Mouse (Mus musculus): ENCODE results near the gene Hspb2. TPM values are rescaled to one million over a fixed set of nuclear protein-coding genes. Genes with fewer than 3 reads are reported as not detected.

The Hspb2 gene
- total RNA-seq (2012; rRNA removed) (not detected in 2 replicates), polyA plus RNA-seq (2012; ENCODE audit: insufficient read depth in 1 of 2, insufficient read length in 2 of 2, low read depth in 1 of 2, low replicate concordance in 2 of 2, missing spikeins in 1 of 2) (not detected)

DNA sequence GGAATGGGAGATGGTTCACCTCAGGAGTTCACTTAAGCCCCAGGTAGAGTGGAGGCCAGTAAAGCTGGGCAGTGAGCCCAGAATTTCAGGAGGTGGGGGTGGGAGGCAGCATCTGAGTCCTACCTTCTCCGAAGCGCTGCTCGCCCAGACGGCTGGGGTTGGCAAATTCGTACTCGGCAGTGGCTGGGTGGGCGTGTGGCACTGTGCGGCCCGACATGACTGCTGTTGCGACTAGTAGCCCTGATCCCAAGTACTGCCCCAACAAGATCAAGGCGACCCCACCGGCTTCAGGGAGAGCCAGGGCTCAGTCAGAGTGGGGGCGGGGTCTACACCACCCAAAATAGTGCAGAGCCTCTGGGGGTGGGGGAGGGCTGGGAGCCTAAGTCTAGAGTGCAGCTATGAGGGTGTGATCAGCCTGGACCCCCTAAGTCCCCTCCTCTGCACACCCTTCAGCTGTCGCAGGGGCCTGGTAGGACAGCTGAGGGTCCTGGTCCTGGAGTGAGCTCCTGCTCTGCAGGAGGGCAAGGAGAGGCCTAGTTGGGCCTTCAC lies at the start of gene Hspb2:
Hspb2 (minus strand) TSS at position 301 of the 549 bp plus-strand sequence.
- DNase-seq (ENCODE audit: low read depth, low spot score): no peak
- no peaks in the 10 kb centered on the region for H3K9me3 ChIP-seq (replicated peaks; ENCODE audit: insufficient read depth, low read length)
- peaks cover 3 to 8% of the 10 kb centered on the region in 2 experiments for H3K27me3 ChIP-seq (ENCODE audit: control insufficient read depth in 1 of 2, insufficient read depth in 2 of 2, low read length in 2 of 2)
- no peak within 1 kb of the TSS for H3K4me3 ChIP-seq (ENCODE audit: control insufficient read depth in 1 of 2, insufficient read depth in 1 of 2, low read depth in 2 of 2, low read length in 2 of 2)
- no peak within 1 kb of the TSS for H3K9ac ChIP-seq (ENCODE audit: control insufficient read depth, low read depth, low read length, poor library complexity, severe bottlenecking)
- no peaks in the 10 kb centered on the region for H3K4me1 ChIP-seq (ENCODE audit: control insufficient read depth in 1 of 2, insufficient read depth in 2 of 2, low read length in 2 of 2)
- H3K27ac ChIP-seq (ENCODE audit: control insufficient read depth, low read depth, low read length): no peak within 1 kb of the TSS
- H3K79me2 ChIP-seq (ENCODE audit: control insufficient read depth, insufficient read depth, low read length, poor library complexity): no peaks in the 10 kb centered on the region
- no peak for TF ChIP-seq NELFE (IDR thresholded peaks at IDR 0.05; ENCODE audit: low read depth, low read length)
- TF ChIP-seq USF1 (IDR thresholded peaks at IDR 0.05; ENCODE audit: low read depth, low read length): no peak
- H3K36me3 ChIP-seq (ENCODE audit: control insufficient read depth in 1 of 2, insufficient read depth in 2 of 2, low read length in 2 of 2): no peaks in the 10 kb centered on the region

DNA sequence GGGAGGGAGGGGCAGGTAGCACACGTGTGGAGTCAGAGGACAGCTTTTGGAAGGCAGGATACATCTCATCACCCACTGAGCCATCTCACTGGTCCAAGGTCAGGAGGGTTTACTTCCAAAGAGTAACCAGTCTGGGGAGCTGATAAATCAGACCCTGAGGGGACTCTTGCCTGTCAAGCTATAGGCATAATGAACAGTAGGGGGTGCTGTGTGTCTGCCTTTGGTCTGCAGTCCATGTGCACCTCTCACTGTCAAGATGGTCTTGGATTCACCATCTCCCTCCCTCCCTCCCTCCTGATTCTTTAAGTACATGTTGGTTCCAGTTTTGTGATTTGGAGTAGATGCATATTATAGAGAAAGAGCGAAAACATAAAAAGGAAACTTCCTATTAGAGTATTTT lies 48.8 kb upstream of the Hspb2 start:
- H3K9ac ChIP-seq (ENCODE audit: control insufficient read depth, low read depth, low read length, poor library complexity, severe bottlenecking): no peak overlapping the region
- H3K9me3 ChIP-seq (replicated peaks; ENCODE audit: insufficient read depth, low read length): no peaks in the 10 kb centered on the region
- H3K4me1 ChIP-seq (ENCODE audit: control insufficient read depth in 1 of 2, insufficient read depth in 2 of 2, low read length in 2 of 2): no peaks in the 10 kb centered on the region
- peak; percentile 74 for DNase-seq (ENCODE audit: low read depth, low spot score)
- no peaks in the 10 kb centered on the region for H3K27me3 ChIP-seq (ENCODE audit: control insufficient read depth in 1 of 2, insufficient read depth in 2 of 2, low read length in 2 of 2)
- peaks cover 0 to 6% of the 10 kb centered on the region in 2 experiments; a peak in 2 of 4 replicates for H3K36me3 ChIP-seq (ENCODE audit: control insufficient read depth in 1 of 2, insufficient read depth in 2 of 2, low read length in 2 of 2)
- H3K27ac ChIP-seq (ENCODE audit: control insufficient read depth, low read depth, low read length): no peak overlapping the region
- H3K79me2 ChIP-seq (ENCODE audit: control insufficient read depth, insufficient read depth, low read length, poor library complexity): no peaks in the 10 kb centered on the region
- no peak overlapping the region for H3K4me3 ChIP-seq (ENCODE audit: control insufficient read depth in 1 of 2, insufficient read depth in 1 of 2, low read depth in 2 of 2, low read length in 2 of 2)
- no peak for TF ChIP-seq POLR2AphosphoS5 (IDR thresholded peaks at IDR 0.05; ENCODE audit: borderline replicate concordance, low read depth, low read length)
- TF ChIP-seq RCOR1 (IDR thresholded peaks at IDR 0.05; ENCODE audit: low read depth, low read length): no peak
- TF ChIP-seq MYB (IDR thresholded peaks at IDR 0.05; ENCODE audit: low read depth, low read length): no peak
- TF ChIP-seq ZC3H11A (IDR thresholded peaks at IDR 0.05; ENCODE audit: low read depth, low read length): peak; percentile 35
- peak; percentile 62 for TF ChIP-seq SMC3 (IDR thresholded peaks at IDR 0.05; ENCODE audit: low read depth, low read length)
- no peak for TF ChIP-seq POLR2AphosphoS2 (IDR thresholded peaks at IDR 0.05; ENCODE audit: low read length)
- TF ChIP-seq USF1 (IDR thresholded peaks at IDR 0.05; ENCODE audit: low read depth, low read length): no peak
- 0 out of 2 replicates have a peak, but pooled peaks have one; percentile 56 for TF ChIP-seq MYC (IDR thresholded peaks at IDR 0.05; ENCODE audit: low read depth, low read length)
- no peak for TF ChIP-seq NRF1 (IDR thresholded peaks at IDR 0.05; ENCODE audit: insufficient read depth, low read depth, low read length, poor library complexity, severe bottlenecking)
- no peak for TF ChIP-seq SIN3A (IDR thresholded peaks at IDR 0.05; ENCODE audit: low read length)
- TF ChIP-seq TAL1 (IDR thresholded peaks at IDR 0.05; ENCODE audit: low read length): no peak
- no peak for TF ChIP-seq E2F4 (IDR thresholded peaks at IDR 0.05; ENCODE audit: borderline replicate concordance, low read depth, low read length)
- no peak for TF ChIP-seq GABPA (IDR thresholded peaks at IDR 0.05; ENCODE audit: low read depth, low read length)
- peak; percentile 66 for TF ChIP-seq RAD21 (IDR thresholded peaks at IDR 0.05; ENCODE audit: low read depth, low read length)
- TF ChIP-seq TCF12 (IDR thresholded peaks at IDR 0.05; ENCODE audit: low read depth, low read length): no peak
- peak; percentile 68 to 74 (median 69) for TF ChIP-seq CTCF (IDR thresholded peaks at IDR 0.05 in 2 of 3, conservative IDR thresholded peaks at IDR 0.05 in 1 of 3; ENCODE audit: control insufficient read depth in 1 of 3, insufficient read depth in 1 of 3, low read depth in 2 of 3, low read length in 3 of 3, poor library complexity in 1 of 3, severe bottlenecking in 1 of 3)
- no peak for TF ChIP-seq CHD1 (IDR thresholded peaks at IDR 0.05; ENCODE audit: low read depth, low read length)

All from MEL (cell line).